Mouse (Mus musculus): ENCODE measurements at regions not wholly inside any gene's neighbourhood (a gene's known extent, or its start where the extent isn't known, plus 50 kb on each side); places are given as distances from the start of the nearest gene placed in this dataset.
A peak's percentile ranks its signal among the peaks of the same experiment; 100 is the strongest.

- Histone ChIP-seq H3K9me3 (ENCODE audit: control insufficient read depth, low read length) (no peaks in the 10 kb centered on the region), H3K4me1 (replicated peaks; ENCODE audit: control insufficient read depth, insufficient read depth, low read length) (peaks cover 10% of the 10 kb centered on the region; the same call in 1 of the 2 replicates), H3K4me3 (ENCODE audit: low read depth, low read length) (no peak overlapping the region), H3K27me3 (replicated peaks; ENCODE audit: control insufficient read depth, insufficient read depth, low read length) (no peaks in the 10 kb centered on the region), H3K27ac (ENCODE audit: low read depth) (no peak overlapping the region), H3K4me2 (ENCODE audit: low read length) (no peak overlapping the region), H3K9ac (ENCODE audit: low read length) (no peak overlapping the region), H3K36me3 (ENCODE audit: control insufficient read depth, insufficient read depth, low read length) (no peaks in the 10 kb centered on the region)
- no peak for ATAC-seq (replicated peaks; ENCODE audit: low FRiP score, low TSS enrichment, low read depth)
- no peak for DNase-seq (ENCODE audit: low spot score)
- WGBS = 46% methylated on average over 13 of the region's 13 CpGs
Observed at GRCm38 (mm10) chr13:53807791-53808525, 247.5 kb downstream of the Drd1 start.

GRCm38 (mm10) chr13:53805872-53806271 lies 249.6 kb downstream of the Drd1 start:
- ATAC-seq (replicated peaks; ENCODE audit: low FRiP score, low TSS enrichment, low read depth) = no peak

GRCm38 (mm10) chr13:53800978-53801377 lies 254.5 kb downstream of the Drd1 start:
- DNase-seq (ENCODE audit: low spot score) = no peak
- no peaks in the 10 kb centered on the region for H3K36me3 ChIP-seq (ENCODE audit: control insufficient read depth, insufficient read depth, low read length)
- H3K27ac ChIP-seq (ENCODE audit: low read depth) = no peak overlapping the region
- no peak overlapping the region for H3K9ac ChIP-seq (ENCODE audit: low read length)
- H3K4me1 ChIP-seq (replicated peaks; ENCODE audit: control insufficient read depth, insufficient read depth, low read length) = no peaks in the 10 kb centered on the region
- H3K4me2 ChIP-seq (ENCODE audit: low read length) = no peak overlapping the region
- no peaks in the 10 kb centered on the region for H3K27me3 ChIP-seq (replicated peaks; ENCODE audit: control insufficient read depth, insufficient read depth, low read length)
- H3K9me3 ChIP-seq (ENCODE audit: control insufficient read depth, low read length) = no peaks in the 10 kb centered on the region
- H3K4me3 ChIP-seq (ENCODE audit: low read depth, low read length) = no peak overlapping the region
- WGBS = 85% methylated on average over 5 of the region's 5 CpGs
- ATAC-seq (replicated peaks; ENCODE audit: low FRiP score, low TSS enrichment, low read depth) = no peak

More at GRCm38 (mm10) chr13:53805872-53806271, 249.6 kb downstream of the Drd1 start:
- no peak overlapping the region for H3K9ac ChIP-seq (ENCODE audit: low read length)
- H3K36me3 ChIP-seq (ENCODE audit: control insufficient read depth, insufficient read depth, low read length) = no peaks in the 10 kb centered on the region
- H3K4me1 ChIP-seq (replicated peaks; ENCODE audit: control insufficient read depth, insufficient read depth, low read length) = peaks cover 10% of the 10 kb centered on the region; the same call in 1 of the 2 replicates
- no peak for DNase-seq (ENCODE audit: low spot score)
- H3K4me3 ChIP-seq (ENCODE audit: low read depth, low read length) = no peak overlapping the region
- H3K9me3 ChIP-seq (ENCODE audit: control insufficient read depth, low read length) = no peaks in the 10 kb centered on the region
- 73% methylated on average over 4 of the region's 4 CpGs for WGBS
- no peak overlapping the region for H3K27ac ChIP-seq (ENCODE audit: low read depth)
- H3K4me2 ChIP-seq (ENCODE audit: low read length) = no peak overlapping the region
- no peaks in the 10 kb centered on the region for H3K27me3 ChIP-seq (replicated peaks; ENCODE audit: control insufficient read depth, insufficient read depth, low read length)

GRCm38 (mm10) chr13:53788809-53789208 lies 266.7 kb downstream of the Drd1 start:
- no peaks in the 10 kb centered on the region for H3K4me1 ChIP-seq (replicated peaks; ENCODE audit: control insufficient read depth, insufficient read depth, low read length)
- H3K9me3 ChIP-seq (ENCODE audit: control insufficient read depth, low read length) = no peaks in the 10 kb centered on the region
- no peak overlapping the region for H3K4me2 ChIP-seq (ENCODE audit: low read length)
- ATAC-seq (replicated peaks; ENCODE audit: low FRiP score, low TSS enrichment, low read depth) = no peak
- no peak overlapping the region for H3K9ac ChIP-seq (ENCODE audit: low read length)
- no peaks in the 10 kb centered on the region for H3K36me3 ChIP-seq (ENCODE audit: control insufficient read depth, insufficient read depth, low read length)
- H3K27ac ChIP-seq (ENCODE audit: low read depth) = no peak overlapping the region
- 70% methylated on average over 2 of the region's 2 CpGs for WGBS
- no peak overlapping the region for H3K4me3 ChIP-seq (ENCODE audit: low read depth, low read length)
- no peak for DNase-seq (ENCODE audit: low spot score)
- H3K27me3 ChIP-seq (replicated peaks; ENCODE audit: control insufficient read depth, insufficient read depth, low read length) = no peaks in the 10 kb centered on the region

GRCm38 (mm10) chr13:53783492-53783891 lies 272.0 kb downstream of the Drd1 start:
- Histone ChIP-seq H3K4me3 (ENCODE audit: low read depth, low read length) (no peak overlapping the region), H3K36me3 (ENCODE audit: control insufficient read depth, insufficient read depth, low read length) (no peaks in the 10 kb centered on the region), H3K9me3 (ENCODE audit: control insufficient read depth, low read length) (no peaks in the 10 kb centered on the region), H3K4me1 (replicated peaks; ENCODE audit: control insufficient read depth, insufficient read depth, low read length) (no peaks in the 10 kb centered on the region), H3K27ac (ENCODE audit: low read depth) (no peak overlapping the region), H3K9ac (ENCODE audit: low read length) (no peak overlapping the region), H3K27me3 (replicated peaks; ENCODE audit: control insufficient read depth, insufficient read depth, low read length) (no peaks in the 10 kb centered on the region), H3K4me2 (ENCODE audit: low read length) (no peak overlapping the region)
- 23% methylated on average over 6 of the region's 6 CpGs for WGBS
- ATAC-seq (replicated peaks; ENCODE audit: low FRiP score, low TSS enrichment, low read depth) (no peak), DNase-seq (ENCODE audit: low spot score) (peak; percentile 82)

GRCm38 (mm10) chr13:53779150-53779549 lies 276.4 kb downstream of the Drd1 start:
- Histone ChIP-seq H3K4me2 (ENCODE audit: low read length) (no peak overlapping the region), H3K27me3 (replicated peaks; ENCODE audit: control insufficient read depth, insufficient read depth, low read length) (no peaks in the 10 kb centered on the region), H3K4me3 (ENCODE audit: low read depth, low read length) (no peak overlapping the region), H3K9ac (ENCODE audit: low read length) (no peak overlapping the region), H3K9me3 (ENCODE audit: control insufficient read depth, low read length) (no peaks in the 10 kb centered on the region), H3K27ac (ENCODE audit: low read depth) (no peak overlapping the region), H3K36me3 (ENCODE audit: control insufficient read depth, insufficient read depth, low read length) (no peaks in the 10 kb centered on the region), H3K4me1 (replicated peaks; ENCODE audit: control insufficient read depth, insufficient read depth, low read length) (no peaks in the 10 kb centered on the region)
- DNase-seq (ENCODE audit: low spot score) (no peak), ATAC-seq (replicated peaks; ENCODE audit: low FRiP score, low TSS enrichment, low read depth) (no peak)
- WGBS = 52% methylated on average over 4 of the region's 4 CpGs

GRCm38 (mm10) chr13:53776421-53776820 lies 279.1 kb downstream of the Drd1 start:
- Histone ChIP-seq H3K9me3 (ENCODE audit: control insufficient read depth, low read length) (no peaks in the 10 kb centered on the region), H3K4me1 (replicated peaks; ENCODE audit: control insufficient read depth, insufficient read depth, low read length) (no peaks in the 10 kb centered on the region), H3K4me2 (ENCODE audit: low read length) (no peak overlapping the region), H3K36me3 (ENCODE audit: control insufficient read depth, insufficient read depth, low read length) (no peaks in the 10 kb centered on the region), H3K27me3 (replicated peaks; ENCODE audit: control insufficient read depth, insufficient read depth, low read length) (no peaks in the 10 kb centered on the region), H3K4me3 (ENCODE audit: low read depth, low read length) (no peak overlapping the region), H3K9ac (ENCODE audit: low read length) (no peak overlapping the region), H3K27ac (ENCODE audit: low read depth) (no peak overlapping the region)
- WGBS = 87% methylated on average over 11 of the region's 11 CpGs
- no peak for DNase-seq (ENCODE audit: low spot score)
- ATAC-seq (replicated peaks; ENCODE audit: low FRiP score, low TSS enrichment, low read depth) = no peak

- Histone ChIP-seq H3K4me1 (replicated peaks; ENCODE audit: control insufficient read depth, insufficient read depth, low read length) (no peaks in the 10 kb centered on the region), H3K4me3 (ENCODE audit: low read depth, low read length) (no peak overlapping the region), H3K27me3 (replicated peaks; ENCODE audit: control insufficient read depth, insufficient read depth, low read length) (no peaks in the 10 kb centered on the region), H3K27ac (ENCODE audit: low read depth) (no peak overlapping the region), H3K9me3 (ENCODE audit: control insufficient read depth, low read length) (no peaks in the 10 kb centered on the region), H3K9ac (ENCODE audit: low read length) (no peak overlapping the region), H3K36me3 (ENCODE audit: control insufficient read depth, insufficient read depth, low read length) (no peaks in the 10 kb centered on the region), H3K4me2 (ENCODE audit: low read length) (no peak overlapping the region)
- 40% methylated on average over 5 of the region's 5 CpGs for WGBS
- DNase-seq (ENCODE audit: low spot score) (peak; percentile 65), ATAC-seq (replicated peaks; ENCODE audit: low FRiP score, low TSS enrichment, low read depth) (no peak)
Observed at GRCm38 (mm10) chr13:53775687-53776086, 279.8 kb downstream of the Drd1 start.

- peak; percentile 47; the same call in 1 of the 2 replicates for ATAC-seq (replicated peaks; ENCODE audit: low FRiP score, low TSS enrichment, low read depth)
- Histone ChIP-seq H3K9me3 (ENCODE audit: control insufficient read depth, low read length) (no peaks in the 10 kb centered on the region), H3K4me3 (ENCODE audit: low read depth, low read length) (no peak overlapping the region), H3K9ac (ENCODE audit: low read length) (no peak overlapping the region), H3K36me3 (ENCODE audit: control insufficient read depth, insufficient read depth, low read length) (no peaks in the 10 kb centered on the region), H3K4me1 (replicated peaks; ENCODE audit: control insufficient read depth, insufficient read depth, low read length) (no peaks in the 10 kb centered on the region), H3K4me2 (ENCODE audit: low read length) (no peak overlapping the region), H3K27me3 (replicated peaks; ENCODE audit: control insufficient read depth, insufficient read depth, low read length) (no peaks in the 10 kb centered on the region), H3K27ac (ENCODE audit: low read depth) (no peak overlapping the region)
- DNase-seq (ENCODE audit: low spot score) = peak; percentile 72
- 23% methylated on average over 13 of the region's 13 CpGs for WGBS
Observed at GRCm38 (mm10) chr13:53764613-53765243, 290.8 kb downstream of the Drd1 start.
